Mouse (Mus musculus) midbrain, embryonic 10.5 days (tissue): ENCODE measurements around the gene Prdm4. TPM values are rescaled to one million over a fixed set of nuclear protein-coding genes. Genes with fewer than 3 reads are reported as not detected.

Source experiments
- polyA plus RNA-seq: library from polyadenylated mRNA; unstranded; fragments of >200 nt; fragmentation: Nextera tagmentation; extraction: Ambion mirVana; gene quantifications from 2 replicates; pipeline ENCODE4 v1.2.1, GENCODE M21; 2016

Prdm4 gene
- polyA plus RNA-seq, 1 experiment from 2014 or later, result 25.1 TPM

Other genes with a start within 250 kb of the Prdm4 start
- 102 and 110 TPM in 2 replicates for gene Pwp1, start 87.6 kb downstream of the Prdm4 start, polyA plus RNA-seq
- gene Ascl4, start 10.5 kb upstream of the Prdm4 start, polyA plus RNA-seq, result 0.49 and 0.79 TPM in 2 replicates
- 227 and 228 TPM in 2 replicates for gene Rtcb, start 40.7 kb upstream of the Prdm4 start, polyA plus RNA-seq
- 0.04 TPM in 1 of 2 replicates, not detected in the other for gene Bpifc, start 94.8 kb upstream of the Prdm4 start, polyA plus RNA-seq
- 16.2 and 16.9 TPM in 2 replicates for gene Fbxo7, start 104.8 kb upstream of the Prdm4 start, polyA plus RNA-seq